Mouse (Mus musculus): ENCODE data around the gene Aste1.

GRCm38 (mm10) chr9:105408549-105408948 is 13.4 kb downstream of the Aste1 start:
- TF ChIP-seq POLR2A (IDR thresholded peaks at IDR 0.05; ENCODE audit: low read depth, low read length) = no peak
- no peak for TF ChIP-seq CTCF (IDR thresholded peaks at IDR 0.05; ENCODE audit: borderline replicate concordance, insufficient read depth, low read length)

Measured in embryonic fibroblast, embryonic 13.5 days (primary cell).